Mouse (Mus musculus) kidney, embryonic 16.5 days (tissue): ENCODE results near the gene Top3b. TPM values are rescaled to one million over a fixed set of nuclear protein-coding genes. Genes with fewer than 3 reads are reported as not detected.
"Not testable (repeated sequence)": the region's sequence is repeated elsewhere in the genome, so short reads cannot be mapped to it uniquely, and the experiment has no call there.

Experiments used
- ATAC-seq: fragments of 200-750 bp; cut with Nextera tagmentation; 2 replicates; pipeline ENCODE4 v1.8.0; 2017; ENCODE audit warnings: moderate TSS enrichment; ENCODE audit not compliant: low FRiP score, low TSS enrichment
- H3K27ac ChIP-seq: fragments of 300-500 bp; sonication (generic); 2 replicates; pipeline ENCODE4 v1.5.1; 2014; ENCODE audit warnings: low read length
- H3K27me3 ChIP-seq: fragments of 300-500 bp; sonication (generic); 2 replicates; pipeline ENCODE4 v1.6.1; 2014; ENCODE audit warnings: low read length, control low read depth, mixed read lengths; ENCODE audit not compliant: insufficient read depth
- H3K36me3 ChIP-seq: fragments of 300-500 bp; sonication (generic); 2 replicates; pipeline ENCODE4 v1.6.1; 2014; ENCODE audit warnings: low read length, control low read depth, mixed read lengths; ENCODE audit not compliant: insufficient read depth
- H3K4me1 ChIP-seq: fragments of 300-500 bp; sonication (generic); 2 replicates; pipeline ENCODE4 v1.6.1; 2014; ENCODE audit warnings: low read length, control low read depth, mixed read lengths; ENCODE audit not compliant: insufficient read depth
- H3K4me2 ChIP-seq: fragments of 300-500 bp; sonication (generic); replicated peaks from 2 replicates; pipeline ENCODE4 v1.6.1; 2014; ENCODE audit warnings: low read depth, low read length
- H3K4me3 ChIP-seq: fragments of 300-500 bp; sonication (generic); 2 replicates; pipeline ENCODE4 v1.5.1; 2014; ENCODE audit warnings: mild to moderate bottlenecking, low read length
- H3K9ac ChIP-seq: fragments of 300-500 bp; sonication (generic); replicated peaks from 2 replicates; pipeline ENCODE4 v1.6.1; 2014; ENCODE audit warnings: low read length
- H3K9me3 ChIP-seq: fragments of 300-500 bp; sonication (generic); 2 replicates; pipeline ENCODE4 v1.6.1; 2016; ENCODE audit warnings: low read length, control low read depth
- WGBS: fragments of 180-500 bp; shearing (Covaris S2); extraction: QIAGEN DNeasy Blood & Tissue Kit; methylation state at CpG from one replicate; pipeline ENCODE4 v1.1.7; 2014; 5-methylcytosine and 5-hydroxymethylcytosine counted together
- polyA plus RNA-seq: library from polyadenylated mRNA; unstranded; fragments of >200 nt; fragmentation: Nextera tagmentation; extraction: Ambion mirVana; gene quantifications from 2 replicates; pipeline ENCODE4 v1.2.1, GENCODE M21; 2015

The Top3b gene
- polyA plus RNA-seq, 1 experiment from 2014 or later = 73.0 TPM

- Histone ChIP-seq H3K4me3 (no peak overlapping the region), H3K9me3 (no peaks in the 10 kb centered on the region), H3K27me3 (no peaks in the 10 kb centered on the region), H3K36me3 (peaks cover 52% of the 10 kb centered on the region), H3K4me2 (no peak overlapping the region), H3K4me1 (no peaks in the 10 kb centered on the region), H3K27ac (no peak overlapping the region), H3K9ac (no peak overlapping the region)
- WGBS = 75% methylated on average over 3 of the region's 3 CpGs
- ATAC-seq = no peak; the same call in 1 of the 2 replicates
Observed at GRCm38 (mm10) chr16:16921021-16921435, 50.5 kb downstream of the Top3b start.

- Histone ChIP-seq H3K36me3 (peaks cover 23% of the 10 kb centered on the region), H3K27me3 (no peaks in the 10 kb centered on the region), H3K4me3 (no peak overlapping the region), H3K4me1 (no peaks in the 10 kb centered on the region), H3K27ac (no peak overlapping the region), H3K9me3 (no peaks in the 10 kb centered on the region), H3K9ac (no peak overlapping the region), H3K4me2 (no peak overlapping the region)
- ATAC-seq = no peak
- 90% methylated on average over 3 of the region's 3 CpGs for WGBS
Observed at GRCm38 (mm10) chr16:16924481-16924880, 53.9 kb downstream of the Top3b start.

DNA sequence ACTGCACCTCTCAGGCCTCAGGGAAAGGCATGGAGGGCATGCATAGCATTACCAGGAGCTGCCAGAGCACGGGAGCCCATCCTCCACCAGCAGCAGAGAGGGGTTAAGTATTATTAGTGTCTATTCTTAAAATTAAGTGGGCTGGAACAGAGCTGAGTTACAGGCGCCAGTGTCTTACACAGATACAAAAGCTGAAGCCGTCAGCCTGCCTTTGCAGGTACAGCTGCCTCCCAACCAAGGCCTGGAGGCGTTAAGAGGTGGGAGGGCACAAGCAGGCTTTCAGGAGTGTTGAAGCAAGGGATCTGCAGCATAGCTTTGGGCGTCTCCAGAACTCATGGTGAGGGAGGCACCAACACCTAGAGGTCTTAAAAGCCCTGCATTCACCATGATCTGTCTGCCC is 56.0 kb downstream of the Top3b start:
- 76% methylated on average over 5 of the region's 5 CpGs for WGBS
- no peak overlapping the region for H3K4me3 ChIP-seq
- ATAC-seq = no peak

GRCm38 (mm10) chr16:16928908-16929307 is 58.4 kb downstream of the Top3b start:
- not testable (repeated sequence) for H3K36me3 ChIP-seq, ATAC-seq, H3K9me3 ChIP-seq, H3K9ac ChIP-seq, H3K4me1 ChIP-seq, H3K27ac ChIP-seq, H3K4me3 ChIP-seq, H3K27me3 ChIP-seq, H3K4me2 ChIP-seq
- 100% methylated on average over 2 of the region's 3 CpGs for WGBS

More for the DNA sequence above, 56.0 kb downstream of the Top3b start:
- no peak overlapping the region for H3K4me2 ChIP-seq
- no peak overlapping the region for H3K9ac ChIP-seq
- H3K9me3 ChIP-seq = no peaks in the 10 kb centered on the region
- no peak overlapping the region for H3K27ac ChIP-seq
- no peaks in the 10 kb centered on the region for H3K27me3 ChIP-seq
- no peaks in the 10 kb centered on the region for H3K4me1 ChIP-seq
- peaks cover 19% of the 10 kb centered on the region for H3K36me3 ChIP-seq

DNA sequence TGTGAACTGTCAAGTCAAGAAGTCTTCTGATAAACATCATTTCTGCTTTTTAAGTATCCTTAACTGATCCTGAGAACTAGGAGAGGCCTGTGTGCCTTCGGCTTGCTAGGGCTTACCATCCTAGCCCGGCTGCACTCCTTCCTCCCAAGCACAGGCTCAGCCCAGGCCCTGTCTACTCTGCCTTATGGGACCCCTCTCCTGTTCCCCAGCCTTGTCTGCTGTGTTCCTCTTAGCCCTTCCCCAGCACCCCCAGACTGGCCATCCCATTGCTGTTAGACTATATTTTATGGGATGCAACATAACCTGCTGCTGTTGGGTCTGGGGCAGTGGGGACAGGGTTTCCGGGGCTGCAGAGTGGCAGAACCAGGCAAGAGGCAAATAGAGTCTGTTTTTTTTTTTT is 59.8 kb downstream of the Top3b start:
- no peaks in the 10 kb centered on the region for H3K36me3 ChIP-seq
- no peaks in the 10 kb centered on the region for H3K9me3 ChIP-seq
- no peak overlapping the region for H3K9ac ChIP-seq
- H3K4me2 ChIP-seq = no peak overlapping the region
- ATAC-seq = no peak
- 90% methylated on average over 3 of the region's 3 CpGs for WGBS
- H3K27ac ChIP-seq = no peak overlapping the region
- H3K4me1 ChIP-seq = no peaks in the 10 kb centered on the region
- no peak overlapping the region for H3K4me3 ChIP-seq
- no peaks in the 10 kb centered on the region for H3K27me3 ChIP-seq

- Histone ChIP-seq H3K4me3 (no peak overlapping the region), H3K27ac (no peak overlapping the region), H3K4me1 (no peaks in the 10 kb centered on the region), H3K36me3 (no peaks in the 10 kb centered on the region), H3K9ac (no peak overlapping the region), H3K27me3 (no peaks in the 10 kb centered on the region), H3K9me3 (no peaks in the 10 kb centered on the region), H3K4me2 (no peak overlapping the region)
- WGBS = 48% methylated on average over 5 of the region's 5 CpGs
- peak; percentile 82 for ATAC-seq
Observed at GRCm38 (mm10) chr16:16930810-16931296, 60.3 kb downstream of the Top3b start.

GRCm38 (mm10) chr16:16939543-16939942 is 69.0 kb downstream of the Top3b start:
- Histone ChIP-seq H3K4me3 (no peak overlapping the region), H3K9ac (no peak overlapping the region), H3K4me1 (no peaks in the 10 kb centered on the region), H3K27ac (no peak overlapping the region), H3K9me3 (no peaks in the 10 kb centered on the region), H3K27me3 (no peaks in the 10 kb centered on the region), H3K4me2 (no peak overlapping the region), H3K36me3 (no peaks in the 10 kb centered on the region)
- ATAC-seq = no peak
- 95% methylated on average over 9 of the region's 9 CpGs for WGBS

DNA sequence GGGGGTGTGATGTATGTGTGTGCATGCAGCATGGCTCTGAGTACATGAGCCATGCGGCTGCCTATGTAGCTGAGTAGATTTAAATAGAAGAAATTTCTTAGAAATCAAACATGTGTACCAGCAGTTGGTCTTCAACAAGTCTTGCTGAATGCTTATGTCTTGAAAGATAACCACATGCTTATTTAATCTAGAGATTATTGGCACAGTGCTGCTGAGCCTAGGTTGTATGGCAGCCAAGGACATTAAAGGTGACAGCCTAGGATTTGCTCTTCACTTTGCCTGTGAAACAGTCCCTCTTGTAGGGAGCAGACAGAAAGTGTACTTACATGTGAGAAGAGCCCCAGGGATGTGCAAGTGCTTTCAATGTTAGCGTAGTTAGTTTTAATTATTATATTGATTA is 70.5 kb downstream of the Top3b start:
- H3K27ac ChIP-seq = no peak overlapping the region
- WGBS = 92% methylated on average over 2 of the region's 2 CpGs
- H3K4me3 ChIP-seq = no peak overlapping the region
- no peaks in the 10 kb centered on the region for H3K27me3 ChIP-seq
- ATAC-seq = no peak
- H3K9ac ChIP-seq = no peak overlapping the region
- no peak overlapping the region for H3K4me2 ChIP-seq
- H3K9me3 ChIP-seq = no peaks in the 10 kb centered on the region
- no peaks in the 10 kb centered on the region for H3K4me1 ChIP-seq
- H3K36me3 ChIP-seq = no peaks in the 10 kb centered on the region

Other genes with a start within 250 kb of the Top3b start
- not detected in 2 replicates for gene Olfr19, start 194.3 kb upstream of the Top3b start, polyA plus RNA-seq
- gene Spag6l, start 41.3 kb upstream of the Top3b start, polyA plus RNA-seq = 0.95 and 1.2 TPM in 2 replicates
- 0.46 TPM in 1 of 2 replicates, not detected in the other for gene Igll1, start 6.8 kb upstream of the Top3b start, polyA plus RNA-seq
- 2.4 and 2.5 TPM in 2 replicates for gene Vpreb1, start 107 bp downstream of the Top3b start, polyA plus RNA-seq
- 37.7 TPM in 2 replicates for gene Ppm1f, start 25.7 kb downstream of the Top3b start, polyA plus RNA-seq
- gene Mapk1, start 112.6 kb downstream of the Top3b start, polyA plus RNA-seq = 171 and 172 TPM in 2 replicates
- gene Ypel1, start 199.0 kb downstream of the Top3b start, polyA plus RNA-seq = 43.2 and 44.8 TPM in 2 replicates
- 150 and 161 TPM in 2 replicates for gene Ppil2, start 240.5 kb downstream of the Top3b start, polyA plus RNA-seq